Mouse (Mus musculus) megakaryocyte, adult 5-6 weeks (primary cell): ENCODE measurements around the gene Farp2. TPM values are rescaled to one million over a fixed set of nuclear protein-coding genes. Genes with fewer than 3 reads are reported as not detected.
"Not testable (repeated sequence)": the region's sequence is repeated elsewhere in the genome, so short reads cannot be mapped to it uniquely, and the experiment has no call there.

Experiments used
- ATAC-seq: 2 replicates; pipeline ENCODE4 v1.8.0; 2016; ENCODE audit warnings: mild to moderate bottlenecking, inconsistent platforms; ENCODE audit not compliant: poor library complexity, severe bottlenecking
- total RNA-seq, 2 experiments: library from RNA; stranded (forward) in 1 of 2; stranded (reverse) in 1 of 2; fragments of 153-499, 151-499 nt in 1 of 2; fragments of 221-1000, 200-1000 nt in 1 of 2; gene quantifications; 2 replicates each; pipeline versions ENCODE4 v1.2.3 to v1.2.4; 2015 to 2017

Farp2 gene
- 1.6 and 2.0 TPM in 2 replicates for total RNA-seq (2015)
- 0.99 and 1.6 TPM in 2 replicates for total RNA-seq (2017)

DNA sequence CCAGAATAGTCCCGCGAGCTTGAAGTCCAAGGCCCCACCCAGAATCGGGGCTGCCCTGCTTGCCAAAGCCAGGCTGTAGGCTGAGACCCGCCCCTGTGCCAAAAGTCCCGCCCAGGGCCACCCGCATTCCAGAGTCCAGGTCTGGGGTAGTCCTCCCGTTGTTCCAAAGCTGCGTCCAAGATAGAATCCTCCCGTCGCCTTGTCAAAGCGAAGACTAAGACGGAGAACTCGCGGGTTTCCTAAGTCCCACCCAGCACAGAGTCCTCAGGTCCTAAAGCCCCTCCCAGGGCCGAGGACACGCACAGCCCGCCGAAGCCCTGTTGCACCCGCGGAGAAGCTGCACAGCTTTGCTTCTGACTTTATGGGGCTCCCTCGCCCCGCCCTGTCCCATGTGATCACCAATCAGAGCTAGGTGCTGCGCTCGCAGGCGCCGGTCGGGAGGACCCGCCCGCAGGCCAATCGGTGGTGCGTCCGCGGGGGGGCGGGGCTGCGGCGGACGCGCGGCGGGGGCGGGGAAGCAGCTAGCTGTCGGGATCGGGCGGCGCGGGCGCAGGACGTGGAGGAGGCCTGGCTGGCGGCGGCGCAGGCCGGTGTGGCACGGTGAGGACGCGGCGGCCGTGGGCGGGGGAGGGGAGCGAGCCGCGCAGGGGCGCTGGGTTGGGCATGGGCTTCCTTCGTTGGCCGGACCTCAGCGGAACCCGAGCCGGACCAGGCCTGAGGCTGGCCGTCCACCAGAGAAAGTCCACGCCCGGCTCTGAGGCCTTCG lies at the start of gene Farp2:
TSS of gene Farp2 (plus strand) at position 495 of the 766 bp plus-strand sequence.
- peak; percentile 96 for ATAC-seq

DNA sequence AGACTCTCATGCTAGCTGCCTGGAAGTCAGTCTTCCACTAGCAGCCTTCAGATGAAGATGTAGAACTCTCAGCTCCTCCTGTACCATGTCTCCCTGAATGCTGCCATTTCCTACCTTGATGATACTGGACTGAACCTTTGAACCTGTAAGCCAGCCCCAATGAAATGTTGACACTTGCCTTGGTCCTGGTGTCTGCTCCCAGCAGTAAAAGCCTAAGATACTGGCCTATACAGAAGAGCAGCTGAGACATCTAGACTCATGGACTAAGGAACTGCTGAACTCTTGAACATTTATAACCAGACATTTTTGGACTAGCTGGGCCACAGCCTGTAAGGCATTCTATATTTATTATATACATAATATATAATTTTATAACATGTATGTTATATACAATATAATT lies 46.8 kb upstream of the Farp2 start:
- ATAC-seq: no peak

DNA sequence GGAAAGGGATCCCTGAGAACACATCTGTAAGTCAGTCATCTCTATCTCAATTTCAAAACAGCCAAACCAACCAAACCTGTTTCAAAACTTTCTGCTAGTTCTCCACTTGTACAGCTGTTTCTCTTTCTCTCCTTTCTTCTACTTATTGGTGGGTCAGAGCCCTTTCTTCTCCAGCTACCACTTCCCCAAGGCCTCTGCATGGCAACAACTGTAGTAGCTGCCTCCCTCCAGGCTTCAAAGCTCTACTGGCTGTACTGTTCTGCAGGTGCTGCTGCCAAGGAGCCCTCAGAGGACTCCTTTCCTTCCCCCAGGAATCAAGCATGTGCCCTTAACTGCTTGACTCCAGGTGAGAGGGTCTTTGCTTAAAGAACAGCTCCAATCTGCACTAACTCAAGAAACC lies 46.1 kb upstream of the Farp2 start:
- no peak for ATAC-seq

DNA sequence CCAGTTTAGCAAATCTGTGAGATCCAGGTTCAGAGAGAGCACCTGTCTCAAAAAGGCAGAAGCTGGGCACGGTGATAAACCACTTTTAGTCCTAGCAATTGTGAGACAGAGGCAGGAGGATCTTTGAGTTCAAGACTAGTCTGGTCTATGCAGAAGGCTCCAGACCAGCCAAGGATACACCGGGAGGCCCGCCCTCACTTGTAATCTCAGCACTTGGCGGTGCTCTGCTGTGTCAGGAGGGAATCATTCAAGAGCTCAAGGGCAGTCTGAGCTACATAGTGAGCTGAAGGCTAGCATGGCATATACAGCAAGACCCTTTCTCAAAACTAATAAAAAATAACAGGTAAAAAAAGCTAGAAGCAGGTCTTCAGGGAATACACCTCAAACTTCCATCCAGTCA lies 43.3 kb upstream of the Farp2 start:
- no peak for ATAC-seq

DNA sequence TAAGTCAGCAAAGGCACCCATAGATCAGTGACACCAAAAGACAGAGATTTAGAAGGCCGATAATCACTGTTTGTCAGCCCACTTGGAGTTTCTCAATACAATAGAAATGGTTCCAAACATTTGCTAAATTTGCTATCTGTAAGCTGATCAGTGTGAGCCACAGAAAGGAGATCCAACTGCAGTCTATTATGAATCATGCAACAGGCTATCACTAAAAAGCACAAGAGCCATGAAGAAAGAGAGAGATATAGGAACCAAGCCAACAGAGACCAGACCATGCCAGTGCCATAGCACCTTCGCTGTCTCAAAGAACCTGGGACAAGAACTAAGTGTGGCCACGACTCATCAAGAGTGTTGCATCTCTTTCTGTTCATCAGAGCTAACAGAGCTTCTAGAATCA lies 36.2 kb upstream of the Farp2 start:
- no peak for ATAC-seq

DNA sequence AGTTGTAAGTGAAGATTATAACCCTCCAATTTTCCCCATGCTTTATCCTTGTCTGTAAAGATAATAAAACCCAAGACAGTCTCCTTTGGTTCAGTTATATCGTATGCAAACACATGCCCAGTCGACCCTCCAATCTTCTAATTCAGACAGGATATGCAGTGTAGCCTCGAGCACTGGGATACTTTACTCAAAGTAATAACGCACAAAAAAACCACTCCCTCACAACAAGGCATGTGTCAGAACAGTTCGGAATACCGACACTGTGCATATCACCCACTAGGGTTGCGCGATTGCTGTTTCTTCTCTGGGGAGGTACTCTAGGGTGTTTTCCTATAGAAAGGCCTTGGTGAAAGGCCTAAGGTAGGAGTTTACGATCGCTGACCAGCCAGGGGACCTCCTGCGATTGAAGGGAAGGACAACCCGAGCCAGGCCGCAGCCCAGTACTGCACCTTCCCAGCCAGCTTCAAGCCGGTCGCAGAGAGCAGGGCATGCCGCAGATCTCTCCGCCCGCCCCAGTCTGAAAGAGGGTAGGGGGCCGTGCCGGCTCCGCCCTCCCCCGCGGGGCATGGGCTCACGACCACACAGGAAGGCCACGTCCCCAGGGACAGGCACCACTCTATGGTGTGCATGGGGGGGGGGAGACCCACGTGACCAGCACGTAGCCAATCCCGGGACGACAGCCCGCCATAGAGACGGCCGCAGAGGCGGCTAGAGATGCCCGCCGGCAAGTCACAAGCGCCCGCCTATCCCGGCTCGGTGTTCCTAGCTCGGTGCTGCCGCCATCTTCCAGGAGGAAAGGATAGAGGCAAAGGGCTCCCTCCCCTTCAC lies 33.9 kb upstream of the Farp2 start:
- peak; percentile 75 for ATAC-seq

DNA sequence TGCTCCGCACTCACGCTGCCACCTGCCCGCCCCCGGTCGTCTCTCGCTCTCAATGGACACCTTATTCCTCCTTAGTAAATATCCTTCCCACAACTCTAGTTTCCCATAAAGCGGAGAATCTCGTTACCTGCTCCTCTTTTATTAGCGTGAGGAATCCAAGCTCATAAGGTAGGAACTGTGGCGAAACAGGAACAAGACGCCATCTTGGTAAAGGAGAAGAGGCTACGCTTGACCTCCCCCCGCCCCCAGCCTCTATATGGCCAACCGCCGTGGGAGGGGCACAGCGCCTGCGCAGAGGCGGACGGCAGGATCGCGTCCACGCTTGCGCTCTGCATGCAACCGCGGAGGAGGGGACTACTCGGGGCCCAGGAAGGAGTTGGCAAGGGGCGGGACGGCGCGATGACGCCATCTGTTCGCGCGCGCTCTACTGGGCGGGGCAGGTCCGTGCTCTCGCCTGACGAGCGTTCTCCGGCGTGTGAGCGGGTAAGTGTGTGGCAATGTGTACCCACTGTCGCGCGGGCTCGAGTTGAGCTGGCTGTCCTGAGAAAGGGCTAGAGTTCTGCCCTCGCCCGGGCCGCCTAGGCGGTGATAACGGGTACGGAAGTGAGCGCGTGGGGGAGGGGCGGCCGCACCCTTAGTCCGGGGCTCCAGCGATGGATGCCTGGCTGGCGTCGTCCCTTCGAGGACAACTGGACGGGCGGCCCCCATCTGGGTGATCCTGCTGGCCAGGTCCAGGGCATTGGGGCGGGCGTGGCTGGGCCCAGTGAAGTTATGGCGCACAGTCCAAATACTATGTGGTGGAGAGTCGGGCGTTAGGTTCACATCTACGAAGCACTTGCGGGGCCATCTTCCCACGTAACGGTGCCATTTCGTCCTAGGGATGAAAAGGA lies 33.0 kb upstream of the Farp2 start, which contains the start of gene Hdlbp:
TSS of gene Hdlbp (minus strand) at position 230 of the 890 bp plus-strand sequence.
- peak; percentile 76 for ATAC-seq

DNA sequence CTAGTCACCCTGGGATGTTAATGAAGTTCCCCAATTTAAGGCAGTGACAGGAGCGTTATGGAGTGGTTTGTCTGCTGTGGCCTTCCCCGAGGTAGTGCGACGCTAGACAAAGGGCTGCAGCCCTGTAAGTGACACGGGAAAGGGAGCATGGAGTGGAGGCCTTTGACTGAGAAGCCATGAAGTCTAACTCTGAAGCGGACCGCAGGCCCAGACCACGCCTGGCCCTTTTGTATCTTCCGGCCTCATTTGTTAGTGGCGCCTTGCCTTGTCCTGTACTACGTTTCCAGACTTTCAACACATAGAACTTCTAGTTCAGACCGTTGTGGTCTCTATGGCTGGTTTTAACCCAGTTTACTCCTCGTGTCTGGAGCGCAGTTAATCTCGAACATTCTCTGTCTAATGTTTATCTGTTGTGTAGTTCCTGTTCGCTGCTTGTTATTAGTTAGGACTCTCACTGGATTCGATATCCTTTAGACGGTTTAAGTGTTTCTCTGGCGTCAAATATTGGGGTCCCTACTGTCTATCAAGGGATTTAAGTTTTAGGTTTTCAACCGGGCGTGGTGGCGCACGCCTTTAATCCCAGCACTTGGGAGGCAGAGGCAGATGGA lies 32.3 kb upstream of the Farp2 start:
- ATAC-seq: peak; percentile 6; the same call in 1 of the 2 replicates

DNA sequence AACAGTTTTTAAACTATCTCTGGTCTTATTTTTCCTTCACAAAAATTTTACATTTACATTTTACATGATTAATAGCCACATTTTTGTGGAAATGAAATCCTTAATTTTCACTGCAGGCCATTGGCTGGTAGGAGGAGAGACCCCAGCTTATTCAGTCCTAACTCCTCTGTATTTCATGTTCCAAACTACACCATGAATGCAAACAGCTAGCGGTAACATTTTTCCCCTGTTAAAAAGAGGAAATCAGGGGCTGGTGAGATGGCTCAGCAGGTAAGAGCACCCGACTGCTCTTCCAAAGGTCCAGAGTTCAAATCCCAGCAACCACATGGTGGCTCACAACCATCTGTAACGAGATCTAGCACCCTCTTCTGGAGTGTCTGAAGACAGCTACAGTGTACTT lies 25.6 kb upstream of the Farp2 start:
- not testable (repeated sequence) for ATAC-seq

DNA sequence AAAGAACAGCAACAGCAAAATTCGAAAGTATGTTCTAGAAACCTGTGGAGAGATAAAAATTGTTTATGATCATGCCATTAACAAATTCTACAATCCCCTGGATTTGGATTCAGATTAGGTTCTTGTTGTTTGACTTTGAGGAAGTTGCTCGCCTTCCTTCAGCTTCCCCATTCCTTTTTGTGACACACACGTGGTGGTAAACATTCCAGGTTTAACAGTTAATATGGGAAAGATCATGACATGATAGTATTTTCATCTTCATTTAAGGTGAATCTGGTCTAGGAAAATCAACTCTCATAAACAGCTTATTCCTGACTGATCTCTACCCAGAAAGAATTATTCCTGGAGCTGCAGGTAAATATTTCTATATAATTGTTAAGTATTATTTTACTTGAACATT lies 16.6 kb upstream of the Farp2 start:
- ATAC-seq: no peak

DNA sequence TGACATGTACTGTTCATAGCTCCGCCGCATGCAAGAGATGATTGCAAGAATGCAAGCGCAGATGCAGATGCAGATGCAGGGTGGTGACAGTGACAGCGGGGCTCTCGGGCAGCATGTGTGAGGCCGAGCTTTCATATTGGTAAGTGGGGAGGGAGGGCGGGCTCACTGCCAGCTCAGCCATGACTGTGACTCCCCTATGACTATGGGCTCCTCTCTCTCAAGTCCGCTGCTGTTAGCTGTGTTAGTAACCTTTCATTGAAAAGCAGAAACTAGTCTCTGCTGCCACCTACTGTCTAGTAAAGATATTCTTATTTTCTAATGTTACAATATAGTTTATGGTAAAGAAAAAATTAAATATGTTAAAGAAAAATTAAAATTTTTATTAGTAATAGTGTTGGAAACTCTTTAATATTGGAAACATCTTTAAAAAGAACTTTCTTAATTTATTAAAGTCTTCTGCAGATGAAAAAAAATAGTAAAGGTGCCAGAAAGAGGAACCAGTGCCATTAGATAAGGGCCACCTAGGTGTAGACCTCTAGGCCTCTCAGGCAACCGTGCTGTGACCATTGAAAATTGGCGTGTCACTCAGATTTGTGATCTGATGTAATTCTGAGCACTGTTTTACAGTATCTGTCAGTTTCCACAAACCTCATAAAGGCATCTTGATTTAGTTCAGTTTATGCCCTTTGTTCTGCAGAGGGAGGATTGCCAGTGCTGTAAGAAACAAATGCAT lies 4.8 kb upstream of the Farp2 start:
- peak; percentile 27; the same call in 1 of the 2 replicates for ATAC-seq

DNA sequence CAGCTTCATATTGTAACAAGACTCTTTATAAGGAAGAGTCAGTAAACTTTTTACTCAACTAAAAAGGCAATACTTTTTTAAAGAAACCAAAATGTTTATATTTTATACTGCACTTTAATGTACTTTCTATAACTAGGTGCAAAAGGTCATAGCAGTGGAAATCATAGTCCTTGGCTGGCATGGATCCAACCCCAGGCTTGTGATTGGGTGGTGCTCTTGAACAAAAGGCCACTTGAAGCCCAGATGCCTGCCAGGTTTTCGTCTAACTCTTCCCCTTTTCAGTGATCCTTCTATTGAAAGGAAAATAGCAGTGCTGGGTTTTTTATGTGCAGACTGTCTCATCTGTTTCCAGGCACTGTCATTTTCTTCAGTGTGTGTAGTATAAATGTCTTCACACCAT lies 3.3 kb upstream of the Farp2 start:
- not testable (repeated sequence) for ATAC-seq

DNA sequence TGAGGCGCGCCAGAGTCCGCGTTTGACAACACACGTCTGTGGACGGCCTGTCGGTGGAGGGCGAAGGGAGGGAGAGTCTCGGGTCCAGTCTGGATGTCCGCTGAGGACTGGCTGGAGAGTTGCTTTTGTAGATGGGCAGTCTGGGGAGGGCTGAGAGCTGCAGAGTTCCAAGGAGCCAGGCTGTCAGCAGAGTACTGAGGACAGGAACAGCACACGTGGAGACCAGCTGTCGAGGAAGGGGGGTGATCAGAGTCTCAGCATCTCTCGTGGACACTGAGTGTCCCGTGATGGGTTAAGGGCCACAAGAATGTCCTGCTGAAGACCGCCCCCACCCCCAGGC lies 442 bp downstream of the Farp2 start:
- ATAC-seq: 0 out of 2 replicates have a peak, but pooled peaks have one; percentile 0

DNA sequence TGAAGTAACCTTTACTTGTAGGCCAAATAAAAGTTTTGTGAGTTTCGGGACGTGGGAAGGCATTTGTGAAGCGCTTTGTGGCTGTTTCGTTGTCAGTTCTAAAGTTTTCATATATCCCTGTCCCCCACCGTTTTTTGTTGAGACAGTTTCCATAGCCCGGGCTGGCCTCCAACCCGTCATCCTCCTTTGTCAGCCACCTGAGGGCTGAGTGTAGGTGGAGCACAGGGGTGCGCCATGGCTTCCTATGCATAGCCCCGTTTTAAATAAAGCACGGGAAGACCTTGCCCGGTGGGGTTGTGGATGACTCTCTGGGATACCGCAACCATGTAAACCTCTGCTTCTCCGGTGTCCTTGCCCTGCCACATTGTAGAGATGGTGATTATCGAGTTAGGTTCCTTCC lies 1.3 kb downstream of the Farp2 start:
- ATAC-seq: no peak

DNA sequence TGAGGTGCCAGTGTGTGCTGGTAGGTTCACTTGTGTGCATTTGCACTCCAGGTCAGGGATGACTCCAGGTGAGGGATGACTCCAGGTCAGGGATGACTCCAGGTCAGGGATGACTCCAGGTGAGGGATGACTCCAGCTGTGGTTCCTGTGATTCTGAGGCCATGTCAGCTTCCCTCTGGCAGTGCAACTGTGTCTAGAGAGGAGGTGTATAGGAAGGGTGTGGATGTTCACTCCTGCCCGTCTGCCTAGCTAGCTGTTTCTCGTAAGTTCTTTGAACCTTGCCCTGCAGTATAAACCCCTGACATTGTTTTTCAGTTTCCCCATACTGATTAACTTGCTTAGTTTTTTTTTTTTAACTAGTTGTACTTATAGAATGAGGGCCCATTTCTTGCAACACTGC lies 9.6 kb downstream of the Farp2 start:
- no peak for ATAC-seq

DNA sequence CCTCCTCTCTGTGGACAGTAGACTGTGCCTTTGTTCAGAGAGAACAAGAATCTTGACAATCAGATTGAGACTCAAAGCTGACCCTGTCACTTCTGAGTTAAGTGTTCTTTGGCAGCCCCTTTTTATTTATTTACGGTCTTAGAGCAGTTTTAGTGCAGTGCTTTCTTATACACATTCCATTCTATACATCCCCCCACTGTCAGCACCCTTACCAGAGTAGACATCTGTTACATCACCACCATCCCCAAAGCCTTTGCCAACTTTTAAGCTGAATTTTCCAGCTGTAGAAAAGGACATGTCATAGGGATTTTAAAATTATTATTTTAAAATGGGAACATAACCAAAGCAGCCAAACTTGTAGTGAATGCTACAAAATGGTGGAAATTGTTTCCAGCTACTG lies 10.4 kb downstream of the Farp2 start:
- no peak for ATAC-seq

DNA sequence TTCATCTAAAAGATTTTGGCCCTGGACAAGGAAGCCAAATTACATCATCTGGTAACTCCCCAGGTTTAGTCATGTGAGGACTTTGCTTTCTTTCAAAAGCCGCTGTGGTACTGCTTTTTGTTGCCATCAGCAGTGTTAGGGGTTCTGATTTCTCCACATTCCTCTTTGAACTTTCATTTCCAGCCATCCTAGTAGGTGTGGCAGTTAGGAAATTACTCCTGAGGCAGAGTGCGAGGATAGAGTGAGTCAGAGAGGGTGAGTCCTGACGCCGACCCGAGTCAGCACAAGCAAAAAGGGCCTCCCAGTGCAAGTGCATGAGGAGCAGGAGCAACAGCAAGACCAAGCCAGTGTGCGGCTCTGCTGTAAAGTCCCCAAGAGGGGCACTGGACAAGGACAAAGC lies 17.9 kb downstream of the Farp2 start:
- ATAC-seq: no peak

DNA sequence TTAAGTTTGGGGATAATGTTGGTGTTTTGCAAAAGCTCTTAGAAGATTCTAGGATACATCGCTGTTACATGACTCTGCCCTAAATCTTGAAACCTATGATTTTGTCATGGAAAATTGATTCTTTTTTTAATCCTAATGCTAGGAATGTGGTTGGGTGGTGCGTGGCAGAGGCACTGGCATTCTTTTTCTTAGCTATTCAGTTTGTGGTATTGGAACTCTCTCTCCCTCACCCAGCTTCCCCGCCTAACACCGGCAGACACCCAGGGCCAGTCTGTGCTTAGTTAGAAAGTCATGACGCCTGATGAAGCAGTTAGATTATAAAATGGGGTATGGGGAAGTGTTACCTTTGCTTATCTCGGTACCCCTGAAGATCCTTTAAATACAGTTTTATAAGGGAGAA lies 25.3 kb downstream of the Farp2 start:
- ATAC-seq: no peak

DNA sequence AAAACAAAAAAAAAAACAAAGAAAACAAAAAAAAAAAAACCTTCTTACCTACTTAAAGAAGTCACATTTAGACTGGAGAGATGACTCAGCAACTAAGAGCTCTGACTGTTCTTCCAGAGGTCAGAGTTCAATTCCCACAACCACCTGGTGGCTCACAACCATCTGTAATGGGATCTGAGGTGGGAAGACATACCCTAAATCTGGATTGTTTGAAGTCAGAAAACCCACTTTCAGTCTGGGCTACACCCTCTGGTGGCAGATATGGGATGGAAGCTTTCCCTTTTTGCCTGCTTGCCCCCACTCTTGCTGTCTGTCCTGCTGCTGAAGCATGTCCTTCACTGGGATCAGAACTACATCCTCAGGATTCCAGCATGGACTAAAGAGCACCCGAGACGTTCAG lies 31.3 kb downstream of the Farp2 start:
- no peak for ATAC-seq

DNA sequence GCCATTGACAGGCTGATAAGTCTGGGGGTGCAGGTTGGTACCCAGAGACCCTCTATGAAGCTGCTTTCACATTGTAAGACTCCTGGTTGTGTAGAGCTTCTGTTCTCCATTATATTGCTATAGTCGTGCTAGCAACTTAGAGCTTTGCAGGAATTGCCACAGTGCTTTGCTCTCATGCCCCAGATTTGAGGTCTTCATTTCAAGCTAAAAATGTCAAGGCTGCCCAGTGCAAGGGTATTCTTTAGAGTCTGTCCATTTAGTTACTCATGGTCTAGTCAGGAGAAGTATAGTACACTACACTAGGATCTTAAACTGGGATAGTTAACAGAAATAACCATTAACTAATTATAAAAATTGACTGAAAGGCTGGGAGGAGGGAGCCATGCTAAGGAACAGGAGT lies 35.4 kb downstream of the Farp2 start:
- no peak for ATAC-seq
